Mouse (Mus musculus) olfactory bulb, adult 2 months (tissue): Measurements from ENCODE around the gene Cyp4f15.

Source experiments
- CTCF ChIP-seq: fragments of 200-500 bp; IDR thresholded peaks from 2 replicates; pipeline ENCODE4 v1.5.1; 2012; ENCODE audit warnings: low read depth, mild to moderate bottlenecking, low read length, moderate library complexity; ENCODE audit not compliant: insufficient read depth
- POLR2A ChIP-seq: fragments of 200-500 bp; IDR thresholded peaks from 2 replicates; pipeline ENCODE4 v1.6.1; 2012; ENCODE audit warnings: mild to moderate bottlenecking, low read depth, low read length, moderate library complexity; ENCODE audit not compliant: insufficient read depth

- no peak for TF ChIP-seq POLR2A
- no peak for TF ChIP-seq CTCF
Measured at GRCm38 (mm10) chr17:32741057-32741456, 55.6 kb downstream of the Cyp4f15 start.
